Mouse (Mus musculus) MEL-GATA-1-ER (cell line): Measurements from ENCODE around the gene Abca9.

Experiments
- DNase-seq: peaks from one replicate; pipeline ENCODE4 v3.0.0-alpha.2; 2012; ENCODE audit warnings: low read depth; ENCODE audit errors: extremely low read depth

Gene Abca9

GRCm38 (mm10) chr11:110167459-110168251, at the start of gene Abca9:
Gene Abca9, minus strand, starts transcription at chr11:110168196.
- no peak for DNase-seq

- DNase-seq = no peak
These were observed 49.1 kb upstream of the Abca9 start for GRCm38 (mm10) chr11:110217118-110217517.

GRCm38 (mm10) chr11:110203930-110204329, 35.9 kb upstream of the Abca9 start:
- no peak for DNase-seq

- DNase-seq = no peak
These were observed 30.9 kb upstream of the Abca9 start for GRCm38 (mm10) chr11:110198882-110199281.

- DNase-seq = no peak
These were observed 28.7 kb upstream of the Abca9 start for GRCm38 (mm10) chr11:110196561-110197306.

GRCm38 (mm10) chr11:110195310-110195709, 27.3 kb upstream of the Abca9 start:
- no peak for DNase-seq

- DNase-seq = no peak
These were observed 3.2 kb upstream of the Abca9 start for GRCm38 (mm10) chr11:110171212-110171611.

- DNase-seq = peak; percentile 6
These were observed 2.2 kb downstream of the Abca9 start for GRCm38 (mm10) chr11:110165822-110166221.

- no peak for DNase-seq
These were observed 2.6 kb downstream of the Abca9 start for GRCm38 (mm10) chr11:110165409-110165808.

- DNase-seq = no peak
These were observed 10.9 kb downstream of the Abca9 start for GRCm38 (mm10) chr11:110157059-110157458.

- no peak for DNase-seq
These were observed 12.0 kb downstream of the Abca9 start for GRCm38 (mm10) chr11:110155985-110156384.

GRCm38 (mm10) chr11:110147640-110148039, 20.4 kb downstream of the Abca9 start:
- no peak for DNase-seq

- DNase-seq = no peak
These were observed 22.6 kb downstream of the Abca9 start for GRCm38 (mm10) chr11:110145421-110145820.

- no peak for DNase-seq
These were observed 37.2 kb downstream of the Abca9 start for GRCm38 (mm10) chr11:110130760-110131159.

GRCm38 (mm10) chr11:110111137-110111536, 56.9 kb downstream of the Abca9 start:
- DNase-seq = no peak

- no peak for DNase-seq
These were observed 66.6 kb downstream of the Abca9 start for GRCm38 (mm10) chr11:110101437-110101836.

GRCm38 (mm10) chr11:110098901-110099300, 69.1 kb downstream of the Abca9 start:
- no peak for DNase-seq

- no peak for DNase-seq
These were observed 70.5 kb downstream of the Abca9 start for GRCm38 (mm10) chr11:110097465-110097864.

GRCm38 (mm10) chr11:110095858-110096257, 72.1 kb downstream of the Abca9 start, which contains the start of gene Abca8a:
Gene Abca8a, minus strand, starts transcription at chr11:110095978.
- DNase-seq = no peak

GRCm38 (mm10) chr11:110094846-110095380, 73.1 kb downstream of the Abca9 start:
- DNase-seq = no peak

GRCm38 (mm10) chr11:110094236-110094635, 73.8 kb downstream of the Abca9 start:
- DNase-seq = no peak

- DNase-seq = no peak
These were observed 76.7 kb downstream of the Abca9 start for GRCm38 (mm10) chr11:110091328-110091727.
